Comparison of ENCODE assay signal across 10 mouse cellular contexts in the genomic region with DNA sequence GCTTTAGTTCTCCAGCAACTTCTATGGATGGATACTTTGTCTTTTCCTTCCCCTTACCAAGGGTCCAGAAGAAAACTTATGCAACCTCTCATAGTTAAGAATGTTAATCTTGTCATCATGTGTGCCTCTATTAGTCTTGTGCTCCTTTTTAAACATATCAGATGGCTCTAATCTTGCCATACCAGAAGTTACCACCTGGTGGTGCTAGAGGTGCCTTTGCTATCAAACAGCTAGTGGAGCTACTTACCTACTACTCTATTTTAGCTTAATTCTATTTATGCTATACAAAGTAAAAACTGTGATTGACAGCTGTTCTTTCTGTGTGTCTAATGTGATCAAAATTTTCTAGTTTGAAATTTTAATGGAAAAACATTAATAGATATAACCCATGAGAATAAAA. TPM values are rescaled to one million over a fixed set of nuclear protein-coding genes. Genes with fewer than 3 reads are reported as not detected.
DNase-seq lines count a peak whose midpoint lies in the region; ATAC-seq and TF ChIP-seq lines count a peak whose summit lies in the region.
"Had no signal": no experiment of that assay in that cellular context is flagged by ENCODE, and none has a peak within 500 bp of the region (broad histone marks: within the 10 kb centered on the region; RNA-seq: fewer than 3 reads in every experiment).

No protein-coding gene starts in this region.

- no peaks in the 10 kb centered on the region for H3K9me3 ChIP-seq in ES-E14 (ENCODE audit: control insufficient read depth, insufficient read depth, low read depth, low read length)
- no peaks in the 10 kb centered on the region for H3K9me3 ChIP-seq in neural tube, embryonic 14.5 days (ENCODE audit: control insufficient read depth, low read length)
- H3K9me3 ChIP-seq: liver, embryonic 15.5 days; stomach, embryonic 15.5 days had no signal

- no peaks in the 10 kb centered on the region for H3K36me3 ChIP-seq in ES-E14 (ENCODE audit: control insufficient read depth, insufficient read depth, low read length, poor library complexity, severe bottlenecking)
- no peaks in the 10 kb centered on the region for H3K36me3 ChIP-seq in neural tube, embryonic 14.5 days (ENCODE audit: control insufficient read depth, insufficient read depth, low read length)
- H3K36me3 ChIP-seq: liver, embryonic 15.5 days; stomach, embryonic 15.5 days had no signal

- in situ Hi-C loops in ES-E14 (cut with MboI; ENCODE audit: low sequenced_read_pairs in 2 of 2, unreplicated experiment in 2 of 2) = loop anchor here in 1 of 2 experiments (5.0 kb wide), 1 partner anchor 349 kb away; a partner anchor contains a TSS

- H3K9ac ChIP-seq in ES-E14 (ENCODE audit: insufficient read depth, low read depth, low read length, poor library complexity, severe bottlenecking) = no peak overlapping the region
- no peak overlapping the region for H3K9ac ChIP-seq in neural tube, embryonic 14.5 days (replicated peaks; ENCODE audit: low read depth, low read length)
- H3K9ac ChIP-seq: liver, embryonic 15.5 days; stomach, embryonic 15.5 days had no signal

- no peaks in the 10 kb centered on the region for H3K4me1 ChIP-seq in ES-E14 (ENCODE audit: control insufficient read depth in 2 of 2, insufficient read depth in 2 of 2, low read length in 2 of 2, poor library complexity in 1 of 2)
- no peaks in the 10 kb centered on the region for H3K4me1 ChIP-seq in neural tube, embryonic 14.5 days (ENCODE audit: control insufficient read depth, insufficient read depth, low read length)
- H3K4me1 ChIP-seq: liver, embryonic 15.5 days; stomach, embryonic 15.5 days had no signal

- peak; percentile 38 for DNase-seq in heart, postnatal 4 days
- no peak for DNase-seq in heart, postnatal 25 days (ENCODE audit: low spot score)
- peak; percentile 52 for DNase-seq in ES-E14 (ENCODE audit: low read depth, low spot score)
- peak; percentile 77 for DNase-seq in brain, embryonic 14.5 days (ENCODE audit: low read depth)
- DNase-seq in layer of hippocampus, postnatal 25 days (ENCODE audit: extremely low spot score in 1 of 2, low spot score in 1 of 2) = peak; percentile 14 to 69
- no peak for DNase-seq in gastrocnemius, postnatal 36 days

- peak; percentile 52; the same call in 1 of the 2 replicates for ATAC-seq in granulocyte monocyte progenitor cell, adult 5-6 weeks (replicated peaks; ENCODE audit: poor library complexity, severe bottlenecking)
- ATAC-seq in neural tube, embryonic 14.5 days (ENCODE audit: low read depth) = peak; percentile 50; the same call in 1 of the 2 replicates

- no peak overlapping the region for H3K27ac ChIP-seq in ES-E14 (ENCODE audit: insufficient read depth, low read depth, low read length, poor library complexity, severe bottlenecking)
- no peak overlapping the region for H3K27ac ChIP-seq in neural tube, embryonic 14.5 days (ENCODE audit: low read depth, low read length)
- H3K27ac ChIP-seq: liver, embryonic 15.5 days; stomach, embryonic 15.5 days had no signal

- H3K27me3 ChIP-seq in neural tube, embryonic 14.5 days (ENCODE audit: control insufficient read depth, insufficient read depth, low read length) = no peaks in the 10 kb centered on the region
- H3K27me3 ChIP-seq: liver, embryonic 15.5 days; stomach, embryonic 15.5 days had no signal

- intact Hi-C loops in heart, postnatal 25 days (cut with DNase I) = loop anchor here (5.0 kb wide), 1 partner anchor 619 kb away; no protein-coding TSS in a partner anchor
- intact Hi-C loops in gastrocnemius, postnatal 36 days (cut with DNase I) = no loop called here

- TF ChIP-seq CTCF in brain, embryonic 14.5 days (IDR thresholded peaks at IDR 0.05; ENCODE audit: borderline replicate concordance, extremely low read depth, insufficient read depth, insufficient read length) = peak; percentile 64; the same call in 1 of the 2 replicates

- TF ChIP-seq POLR2A in brain, embryonic 14.5 days (IDR thresholded peaks at IDR 0.05; ENCODE audit: borderline replicate concordance, extremely low read depth, insufficient read depth, insufficient read length, poor library complexity, severe bottlenecking) = no peak

- no peak overlapping the region for H3K4me3 ChIP-seq in ES-E14 (ENCODE audit: insufficient read depth in 1 of 2, low read depth in 1 of 2, low read length in 2 of 2, poor library complexity in 1 of 2, severe bottlenecking in 1 of 2)
- no peak overlapping the region for H3K4me3 ChIP-seq in neural tube, embryonic 14.5 days (ENCODE audit: low read depth, low read length)
- H3K4me3 ChIP-seq: liver, embryonic 15.5 days; stomach, embryonic 15.5 days had no signal

- H3K4me2 ChIP-seq in neural tube, embryonic 14.5 days (ENCODE audit: low read depth, low read length) = no peak overlapping the region
- H3K4me2 ChIP-seq: liver, embryonic 15.5 days; stomach, embryonic 15.5 days had no signal

TF ChIP-seq in ES-E14, 5 proteins besides CTCF, POLR2A, EP300 and RAD21:
- no peak for TF ChIP-seq HCFC1 (IDR thresholded peaks at IDR 0.05; ENCODE audit: borderline replicate concordance, insufficient read depth, low read length)
- TF ChIP-seq ZC3H11A (IDR thresholded peaks at IDR 0.05; ENCODE audit: borderline replicate concordance, low read depth, low read length) = peak; percentile 56; the same call in 1 of the 2 replicates

RNA-seq across cellular contexts. Expression of a gene that starts 10.8 kb away (rescaled TPM):
- total RNA-seq in heart, postnatal 4 days (2021) = not detected
- total RNA-seq in heart, postnatal 25 days (2021) = not detected
- total RNA-seq in ES-E14 (2012; rRNA removed) = not detected in 2 replicates
- polyA plus RNA-seq in brain, embryonic 14.5 days (2012; rRNA removed) = not detected in 2 replicates
- total RNA-seq in granulocyte monocyte progenitor cell, adult 5-6 weeks (2014; fragmentation: Nextera tagmentation) = not detected in 2 replicates
- not detected in 2 replicates for total RNA-seq in granulocyte monocyte progenitor cell, adult 5-6 weeks (2017)
- total RNA-seq in layer of hippocampus, postnatal 25 days (2021) = not detected
- polyA plus RNA-seq in neural tube, embryonic 14.5 days (2014; fragmentation: Nextera tagmentation; extraction: Ambion mirVana) = not detected in 2 replicates
- total RNA-seq in gastrocnemius, postnatal 36 days (2021) = not detected
- polyA plus RNA-seq: liver, embryonic 15.5 days; stomach, embryonic 15.5 days had no signal

RNA-seq across cellular contexts. Expression of a gene that starts 29.6 kb away (rescaled TPM):
- not detected for total RNA-seq in heart, postnatal 4 days (2021)
- not detected for total RNA-seq in heart, postnatal 25 days (2021)
- total RNA-seq in ES-E14 (2012; rRNA removed) = not detected in 2 replicates
- polyA plus RNA-seq in brain, embryonic 14.5 days (2012; rRNA removed) = not detected in 2 replicates
- total RNA-seq in granulocyte monocyte progenitor cell, adult 5-6 weeks (2014; fragmentation: Nextera tagmentation) = not detected in 2 replicates
- not detected in 2 replicates for total RNA-seq in granulocyte monocyte progenitor cell, adult 5-6 weeks (2017)
- total RNA-seq in layer of hippocampus, postnatal 25 days (2021) = not detected
- polyA plus RNA-seq in neural tube, embryonic 14.5 days (2014; fragmentation: Nextera tagmentation; extraction: Ambion mirVana) = not detected in 2 replicates
- not detected for total RNA-seq in gastrocnemius, postnatal 36 days (2021)
- polyA plus RNA-seq: liver, embryonic 15.5 days; stomach, embryonic 15.5 days had no signal

Comparison
In these comparisons a context has a peak if more than half of its experiments do, and no peak if none do; other contexts are left out.
1. DNase-seq: peak in heart, postnatal 4 days (single experiment), ES-E14 (single experiment), brain, embryonic 14.5 days (single experiment) and layer of hippocampus, postnatal 25 days (2 of 2); none in heart, postnatal 25 days (single experiment) and gastrocnemius, postnatal 36 days (0 of 2).